8 mouse cellular contexts compared by ENCODE assay signal in genomic region chr9:108347540-108348289, GRCm38 (mm10). TPM values are rescaled to one million over a fixed set of nuclear protein-coding genes. Genes with fewer than 3 reads are reported as not detected.
A peak's percentile ranks its signal among the peaks of the same experiment; 100 is the strongest.
DNase-seq lines count a peak whose midpoint lies in the region; ATAC-seq lines count a peak whose summit lies in the region.

Usp4 (plus strand) TSS chr9:108347853.

- H3K27ac ChIP-seq in intestine, embryonic 14.5 days (ENCODE audit: low read depth) = peak within 1 kb of the TSS; percentile 88

- H3K9me3 ChIP-seq in intestine, embryonic 14.5 days (ENCODE audit: control insufficient read depth, low read length) = no peaks in the 10 kb centered on the region

- intact Hi-C loops in left cerebral cortex, postnatal 10 days (cut with DNase I) = no loop called here

- peaks cover 6% of the 10 kb centered on the region; the same call in 1 of the 2 replicates for H3K4me1 ChIP-seq in intestine, embryonic 14.5 days (replicated peaks; ENCODE audit: control insufficient read depth, insufficient read depth, low read length)

- H3K9ac ChIP-seq in intestine, embryonic 14.5 days (ENCODE audit: low read length) = peak within 1 kb of the TSS; percentile 55

- peak within 1 kb of the TSS; percentile 73 for H3K4me2 ChIP-seq in intestine, embryonic 14.5 days (ENCODE audit: low read length)

- H3K36me3 ChIP-seq in intestine, embryonic 14.5 days (ENCODE audit: control insufficient read depth, insufficient read depth, low read length) = peaks cover 22% of the 10 kb centered on the region

- peak; percentile 94 for DNase-seq in adrenal gland, adult 2 months
- DNase-seq in embryo, embryonic 11 days = peak; percentile 98
- peak; percentile 91 for DNase-seq in gastrocnemius, postnatal 25 days
- DNase-seq in intestine, embryonic 14.5 days (ENCODE audit: low spot score) = peak; percentile 93
- peak; percentile 81 to 95 for DNase-seq in left cerebral cortex, postnatal 10 days (ENCODE audit: extremely low spot score in 1 of 2, low spot score in 2 of 2)
- peak; percentile 92 to 93 for DNase-seq in right cerebral cortex, postnatal 10 days (ENCODE audit: low spot score in 2 of 2)
- peak; percentile 88 for DNase-seq in urinary bladder, postnatal 14 days (ENCODE audit: low spot score)

- under 1% methylated on average over 75 of the region's 75 CpGs for WGBS in intestine, embryonic 14.5 days

- ATAC-seq in intestine, embryonic 14.5 days (replicated peaks; ENCODE audit: low FRiP score, low TSS enrichment, low read depth) = peak; percentile 94
- ATAC-seq in megakaryocyte progenitor cell, adult 5-6 weeks (replicated peaks; ENCODE audit: poor library complexity) = peak; percentile 81

- peak within 1 kb of the TSS; percentile 82 for H3K4me3 ChIP-seq in intestine, embryonic 14.5 days (ENCODE audit: low read depth, low read length)

- H3K27me3 ChIP-seq in intestine, embryonic 14.5 days (replicated peaks; ENCODE audit: control insufficient read depth, insufficient read depth, low read length) = no peaks in the 10 kb centered on the region

RNA-seq across cellular contexts. Expression of gene Usp4, which starts in this region (rescaled TPM):
- total RNA-seq in adrenal gland, adult 2 months (2021) = 100 to 1,000 TPM; 100 to 122 TPM
- 47.0 and 52.3 TPM in 2 replicates for polyA plus RNA-seq in adrenal gland, adult 2 months (2012; rRNA removed)
- total RNA-seq in gastrocnemius, postnatal 25 days (2021) = 10 to 100 TPM; 61.7 to 64.9 TPM
- polyA plus RNA-seq in intestine, embryonic 14.5 days (2014; fragmentation: Nextera tagmentation; extraction: Ambion mirVana) = 103 and 114 TPM in 2 replicates
- total RNA-seq in left cerebral cortex, postnatal 10 days (2021) = 100 to 1,000 TPM; 122 to 125 TPM
- total RNA-seq in megakaryocyte progenitor cell, adult 5-6 weeks (2015) = 108 and 145 TPM in 2 replicates
- total RNA-seq in megakaryocyte progenitor cell, adult 5-6 weeks (2017) = 50.9 and 55.0 TPM in 2 replicates

Comparison
In these comparisons a context has a peak if more than half of its experiments do, and no peak if none do; other contexts are left out.
1. Peak in every context shown above with its lines: DNase-seq, ATAC-seq, H3K4me3 ChIP-seq and H3K27ac ChIP-seq.